Mouse (Mus musculus) stomach, embryonic 14.5 days (tissue): Measurements from ENCODE around the gene Gprin1. TPM values are rescaled to one million over a fixed set of nuclear protein-coding genes. Genes with fewer than 3 reads are reported as not detected.

ENCODE experiments used
- ATAC-seq: fragments of 200-750 bp; cut with Nextera tagmentation; 2 replicates; pipeline ENCODE4 v1.8.0; 2017; ENCODE audit warnings: low read depth, moderate TSS enrichment; ENCODE audit not compliant: insufficient number of reproducible peaks, insufficient read depth, low FRiP score
- H3K27ac ChIP-seq: fragments of 300-500 bp; sonication (generic); 2 replicates; pipeline ENCODE4 v1.5.1; 2014; ENCODE audit warnings: mild to moderate bottlenecking, low read length, moderate library complexity, mixed read lengths
- H3K27me3 ChIP-seq: fragments of 300-500 bp; sonication (generic); 2 replicates; pipeline ENCODE4 v1.6.1; 2014; ENCODE audit warnings: low read length, control low read depth, mixed read lengths; ENCODE audit not compliant: control insufficient read depth, insufficient read depth
- H3K36me3 ChIP-seq: fragments of 300-500 bp; sonication (generic); 2 replicates; pipeline ENCODE4 v1.6.1; 2014; ENCODE audit warnings: mild to moderate bottlenecking, control low read depth, low read length, moderate library complexity, mixed read lengths; ENCODE audit not compliant: control insufficient read depth, insufficient read depth
- H3K4me1 ChIP-seq: fragments of 300-500 bp; sonication (generic); 2 replicates; pipeline ENCODE4 v1.6.1; 2014; ENCODE audit warnings: low read length, control low read depth, mixed read lengths; ENCODE audit not compliant: control insufficient read depth, insufficient read depth
- H3K4me2 ChIP-seq: fragments of 300-500 bp; sonication (generic); replicated peaks from 2 replicates; pipeline ENCODE4 v1.6.1; 2014; ENCODE audit warnings: low read depth, low read length, control low read depth
- H3K4me3 ChIP-seq: fragments of 300-500 bp; sonication (generic); 2 replicates; pipeline ENCODE4 v1.5.1; 2014; ENCODE audit warnings: low read depth, low read length, control low read depth
- H3K9ac ChIP-seq: fragments of 300-500 bp; sonication (generic); replicated peaks from 2 replicates; pipeline ENCODE4 v1.6.1; 2014; ENCODE audit warnings: low read depth, mild to moderate bottlenecking, control low read depth, low read length, moderate library complexity, mixed read lengths
- H3K9me3 ChIP-seq: fragments of 300-500 bp; sonication (generic); 2 replicates; pipeline ENCODE4 v1.6.1; 2016; ENCODE audit warnings: low read depth, low read length, control low read depth; ENCODE audit not compliant: control insufficient read depth
- WGBS: fragments of 180-500 bp; shearing (Covaris S2); extraction: QIAGEN DNeasy Blood & Tissue Kit; methylation state at CpG from one replicate; pipeline ENCODE4 v1.1.7; 2014; 5-methylcytosine and 5-hydroxymethylcytosine counted together
- polyA plus RNA-seq: library from polyadenylated mRNA; unstranded; fragments of >200 nt; fragmentation: Nextera tagmentation; extraction: Ambion mirVana; gene quantifications from 2 replicates; pipeline ENCODE4 v1.2.1, GENCODE M21; 2014

Gene Gprin1
- polyA plus RNA-seq, 1 experiment from 2014 or later: 0.65 TPM

DNA sequence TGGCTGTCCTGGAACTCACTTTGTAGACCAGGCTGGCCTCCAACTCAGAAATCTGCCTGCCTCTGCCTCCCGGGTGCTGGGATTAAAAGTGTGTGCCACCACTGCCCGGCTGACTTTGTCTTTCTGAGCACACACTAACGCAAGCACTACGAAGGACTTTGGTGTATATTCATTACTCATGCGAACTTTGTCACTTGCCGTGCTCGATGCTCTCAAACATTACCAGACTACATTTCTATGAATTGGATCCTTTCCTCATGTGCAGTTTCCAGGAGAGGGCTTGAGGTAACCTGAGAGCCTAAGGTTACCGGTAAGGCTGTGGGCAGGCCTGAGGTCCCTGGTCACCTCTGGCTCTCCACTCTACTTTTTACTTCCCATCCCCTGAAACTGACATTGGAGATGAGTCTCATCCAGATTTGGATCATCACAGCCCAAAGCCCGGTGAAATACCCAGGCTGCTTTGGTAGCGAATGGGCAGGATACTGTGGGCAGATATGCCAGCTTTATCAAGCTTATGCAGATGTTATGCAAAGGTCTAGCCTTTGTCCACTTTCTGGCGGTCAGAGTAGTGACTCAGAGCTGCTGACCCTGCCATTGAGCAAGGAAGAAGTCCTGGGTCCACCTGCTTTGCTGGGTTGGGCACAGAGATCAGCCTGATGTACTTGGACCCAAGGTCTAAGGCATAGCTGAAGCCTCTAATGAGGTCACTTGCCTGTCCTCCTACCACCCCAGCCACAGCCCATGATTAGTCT lies 54.0 kb downstream of the Gprin1 start:
- no peaks in the 10 kb centered on the region for H3K9me3 ChIP-seq
- no peak overlapping the region for H3K27ac ChIP-seq
- H3K4me3 ChIP-seq: no peak overlapping the region
- no peak for ATAC-seq
- 87% methylated on average over 11 of the region's 11 CpGs for WGBS
- no peaks in the 10 kb centered on the region for H3K36me3 ChIP-seq
- H3K4me1 ChIP-seq: peaks cover 14% of the 10 kb centered on the region
- no peak overlapping the region for H3K9ac ChIP-seq
- no peak overlapping the region for H3K4me2 ChIP-seq
- H3K27me3 ChIP-seq: no peaks in the 10 kb centered on the region

DNA sequence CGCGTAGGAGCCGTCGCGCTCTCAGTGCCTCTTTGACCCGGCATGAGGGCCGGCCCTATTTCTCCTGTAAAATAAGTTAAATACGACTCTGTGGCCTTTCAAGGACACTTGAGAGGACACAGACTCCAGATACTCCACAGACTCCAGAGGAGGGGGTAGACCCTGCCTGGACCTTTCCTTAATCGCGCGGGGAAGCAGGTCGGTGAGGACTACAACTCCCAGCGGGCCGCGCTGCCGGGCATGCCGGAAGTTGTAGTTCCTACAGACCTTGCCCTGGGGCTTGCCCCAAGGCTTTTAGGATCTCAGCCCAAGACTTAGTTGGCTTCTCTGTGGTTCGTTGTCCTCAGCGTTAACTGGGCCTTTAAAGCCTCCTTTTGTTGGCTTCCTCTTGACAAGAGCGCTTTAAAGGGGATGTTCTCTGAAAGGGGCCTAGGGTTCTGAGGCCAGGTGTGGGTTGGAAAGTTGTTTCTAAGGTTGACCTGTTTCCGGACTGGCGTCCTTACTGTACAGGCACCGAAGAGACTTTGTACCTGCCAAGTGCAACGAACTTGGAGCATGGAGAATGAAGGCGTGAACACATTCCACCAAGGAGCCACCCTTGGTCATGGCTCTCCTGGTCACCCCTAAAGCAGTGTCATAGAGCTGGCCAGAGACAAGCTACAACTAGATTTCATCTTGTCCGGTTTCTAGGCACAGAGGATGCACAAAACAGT lies 55.2 kb downstream of the Gprin1 start:
- H3K4me2 ChIP-seq: peak overlapping the region; percentile 46
- peak; percentile 78 for ATAC-seq
- H3K9me3 ChIP-seq: no peaks in the 10 kb centered on the region
- H3K27me3 ChIP-seq: no peaks in the 10 kb centered on the region
- 15% methylated on average over 26 of the region's 26 CpGs for WGBS
- H3K36me3 ChIP-seq: no peaks in the 10 kb centered on the region
- peak overlapping the region; percentile 96 for H3K4me3 ChIP-seq
- peak overlapping the region; percentile 93 for H3K27ac ChIP-seq
- H3K4me1 ChIP-seq: peaks cover 14% of the 10 kb centered on the region
- peak overlapping the region; percentile 39 for H3K9ac ChIP-seq

DNA sequence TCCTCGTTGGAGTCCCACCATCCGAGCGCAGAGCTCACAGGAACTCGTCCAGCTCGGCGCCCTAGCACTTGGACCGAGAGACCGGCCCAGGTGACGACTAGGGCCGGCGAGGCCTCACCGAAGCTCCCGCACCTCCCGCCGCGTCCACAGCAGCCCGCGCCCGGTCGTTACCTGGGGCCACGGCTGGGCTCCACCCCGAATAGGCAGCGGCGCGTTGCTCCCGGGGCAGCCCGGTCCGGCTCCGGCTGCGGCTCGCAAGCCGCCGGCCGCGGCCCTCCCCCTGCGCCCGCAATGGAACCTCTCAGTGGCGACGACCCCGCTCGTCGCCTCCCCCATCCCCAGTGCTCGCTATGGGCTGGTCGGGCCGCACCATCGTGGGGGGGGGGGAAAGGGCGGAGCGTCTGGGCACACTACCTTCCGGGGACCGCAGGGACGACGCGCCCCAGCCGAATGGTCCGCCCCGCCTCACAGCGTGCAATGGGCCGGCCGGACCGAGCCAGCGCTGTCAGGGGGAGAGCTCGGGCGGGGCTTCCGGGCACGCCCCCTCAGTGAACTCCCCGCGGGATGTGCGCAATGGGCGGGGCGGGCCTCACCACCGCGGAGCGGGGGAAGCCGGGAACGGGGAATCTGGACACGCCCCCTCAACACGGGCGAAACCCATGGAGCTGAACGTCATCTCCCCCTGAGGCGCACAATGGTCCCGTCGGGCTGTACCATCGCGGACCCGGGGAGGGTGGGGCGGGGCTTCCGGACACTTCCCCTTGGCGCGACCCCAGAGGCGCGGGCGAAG lies 55.9 kb downstream of the Gprin1 start, which contains the start of gene Rnf44:
Gene Rnf44 (minus strand): TSS at position 350 of the 790 bp plus-strand sequence.
- H3K4me1 ChIP-seq: peaks cover 14% of the 10 kb centered on the region
- peak within 1 kb of the TSS; percentile 99 for H3K4me2 ChIP-seq
- H3K9me3 ChIP-seq: no peaks in the 10 kb centered on the region
- peak; percentile 99 for ATAC-seq
- WGBS: under 1% methylated on average over 92 of the region's 92 CpGs
- peak within 1 kb of the TSS; percentile 96 for H3K4me3 ChIP-seq
- H3K9ac ChIP-seq: peak within 1 kb of the TSS; percentile 88
- H3K36me3 ChIP-seq: no peaks in the 10 kb centered on the region
- H3K27ac ChIP-seq: peak within 1 kb of the TSS; percentile 93
- H3K27me3 ChIP-seq: no peaks in the 10 kb centered on the region

DNA sequence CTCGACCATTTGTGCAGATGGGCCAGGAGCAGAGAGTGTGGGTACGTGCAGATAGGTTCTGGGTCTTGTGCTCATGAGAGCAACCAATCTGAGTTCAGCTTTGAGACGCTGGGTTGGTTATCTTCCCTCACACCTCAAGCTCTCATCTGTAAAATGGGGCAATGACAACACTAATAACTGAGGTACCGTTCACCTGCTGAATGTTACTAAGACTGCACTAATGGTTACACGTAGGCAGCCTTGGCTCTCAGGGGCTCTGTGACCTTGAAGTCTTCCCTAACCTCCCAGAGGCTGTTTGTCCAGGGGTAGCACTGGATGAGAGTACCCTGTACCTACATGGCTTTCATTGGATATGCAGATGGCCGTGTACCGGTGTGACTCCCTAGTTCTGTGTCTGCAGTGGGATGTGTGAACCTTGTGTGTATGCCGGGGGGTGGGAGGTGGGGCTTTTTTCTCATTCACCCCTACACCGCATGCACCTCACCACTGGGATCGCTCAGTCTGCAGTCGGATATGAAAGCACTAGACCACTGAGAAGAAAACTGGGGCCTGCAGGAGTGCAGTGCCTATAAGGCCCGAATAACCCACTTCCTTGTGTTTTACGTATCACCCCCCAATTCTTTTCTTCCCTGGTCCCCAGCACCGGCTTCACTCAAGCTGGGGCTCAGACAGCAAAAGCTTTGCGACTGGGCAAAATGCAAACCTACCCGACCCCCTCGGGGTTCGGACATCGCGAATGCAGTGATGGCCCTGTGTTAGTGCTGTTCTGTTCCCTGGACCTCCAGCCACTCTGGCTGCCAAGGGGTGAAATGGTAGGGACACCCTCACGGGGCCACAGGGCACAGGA lies 56.7 kb downstream of the Gprin1 start:
- WGBS: 13% methylated on average over 21 of the region's 21 CpGs
- H3K36me3 ChIP-seq: no peaks in the 10 kb centered on the region
- H3K9me3 ChIP-seq: no peaks in the 10 kb centered on the region
- no peak for ATAC-seq
- peak overlapping the region; percentile 96 for H3K4me3 ChIP-seq
- H3K4me1 ChIP-seq: peaks cover 17% of the 10 kb centered on the region
- H3K27me3 ChIP-seq: no peaks in the 10 kb centered on the region
- H3K27ac ChIP-seq: peak overlapping the region; percentile 91
- H3K4me2 ChIP-seq: peak overlapping the region; percentile 99
- H3K9ac ChIP-seq: peak overlapping the region; percentile 88

GRCm38 (mm10) chr13:54691737-54692136 lies 57.9 kb downstream of the Gprin1 start:
- Histone ChIP-seq H3K4me1 (peaks cover 18% of the 10 kb centered on the region), H3K4me3 (peak overlapping the region; percentile 96; the same call in 1 of the 2 replicates), H3K27me3 (no peaks in the 10 kb centered on the region), H3K4me2 (peak overlapping the region; percentile 99), H3K9ac (no peak overlapping the region), H3K9me3 (no peaks in the 10 kb centered on the region), H3K36me3 (no peaks in the 10 kb centered on the region), H3K27ac (no peak overlapping the region)
- ATAC-seq: no peak

GRCm38 (mm10) chr13:54690151-54690740 lies 59.4 kb downstream of the Gprin1 start:
- H3K36me3 ChIP-seq: no peaks in the 10 kb centered on the region
- WGBS: 95% methylated on average over 8 of the region's 8 CpGs
- H3K9ac ChIP-seq: no peak overlapping the region
- H3K4me2 ChIP-seq: no peak overlapping the region
- no peak for ATAC-seq
- H3K4me3 ChIP-seq: no peak overlapping the region
- H3K4me1 ChIP-seq: peaks cover 32% of the 10 kb centered on the region
- H3K27me3 ChIP-seq: no peaks in the 10 kb centered on the region
- no peaks in the 10 kb centered on the region for H3K9me3 ChIP-seq
- no peak overlapping the region for H3K27ac ChIP-seq

DNA sequence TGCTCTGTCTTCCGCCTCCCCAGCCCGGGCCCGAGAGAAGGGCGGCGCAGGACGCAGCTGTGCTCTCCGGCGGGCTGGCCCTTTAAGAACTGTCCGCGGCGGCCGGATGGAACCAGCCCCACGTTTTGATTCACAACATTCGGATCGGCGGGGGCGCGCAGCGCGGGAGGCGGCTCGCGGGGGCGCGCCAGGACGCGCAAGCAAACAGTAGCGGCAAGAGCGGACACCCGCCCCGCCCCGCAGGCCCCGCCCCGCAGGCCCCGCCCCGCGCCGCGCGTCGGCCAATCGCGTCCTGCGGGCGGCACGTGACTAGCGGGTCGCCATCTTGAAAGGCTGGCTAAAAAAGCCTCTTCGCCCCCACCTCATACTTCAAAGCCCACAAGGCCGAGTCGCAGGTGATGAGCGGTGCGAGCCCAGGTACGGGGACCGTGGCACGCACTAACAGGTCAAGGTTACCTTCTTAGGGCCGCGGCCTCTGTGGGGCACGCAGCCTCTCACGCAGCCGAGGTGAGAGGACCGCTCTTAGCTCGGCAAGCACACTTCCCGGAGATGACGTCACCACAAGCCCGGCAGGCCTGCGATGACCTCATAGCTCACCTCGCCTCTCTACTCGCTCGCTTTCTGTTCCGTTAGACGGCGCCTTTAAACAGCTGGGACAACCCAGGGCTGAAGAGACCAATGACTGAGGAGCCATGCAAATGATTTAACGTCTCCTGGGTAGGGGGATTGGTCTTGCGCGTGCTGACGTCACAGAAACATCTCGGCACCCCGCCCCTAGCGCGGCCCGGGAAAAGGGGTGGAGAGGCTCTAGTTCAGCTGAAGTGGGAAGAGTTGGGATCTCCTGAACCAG lies 61.9 kb downstream of the Gprin1 start:
- Histone ChIP-seq H3K4me3 (peak overlapping the region; percentile 97), H3K9ac (peak overlapping the region; percentile 87), H3K27me3 (no peaks in the 10 kb centered on the region), H3K4me1 (peaks cover 36% of the 10 kb centered on the region), H3K4me2 (peak overlapping the region; percentile 83), H3K9me3 (no peaks in the 10 kb centered on the region), H3K36me3 (peaks cover 17% of the 10 kb centered on the region), H3K27ac (peak overlapping the region; percentile 96)
- peak; percentile 89 for ATAC-seq
- under 1% methylated on average over 81 of the region's 82 CpGs for whole genome bisulfite sequencing
